Mouse (Mus musculus) liver, postnatal 0 days (tissue): ENCODE results near the gene Myl4. TPM values are rescaled to one million over a fixed set of nuclear protein-coding genes. Genes with fewer than 3 reads are reported as not detected.

ENCODE experiments used
- ATAC-seq: fragments of 200-750 bp; cut with Nextera tagmentation; 2 replicates; pipeline ENCODE4 v1.8.0; 2017; ENCODE audit warnings: mild to moderate bottlenecking, moderate library complexity
- DNase-seq: peaks from one replicate; pipeline ENCODE4 v3.0.0-alpha.2; 2016
- H3K27ac ChIP-seq: fragments of 300-500 bp; sonication (generic); 2 replicates; pipeline ENCODE4 v1.5.1; 2014; ENCODE audit warnings: antibody characterized with exemption, moderate library complexity, mild to moderate bottlenecking, low read depth
- H3K27me3 ChIP-seq: fragments of 300-500 bp; sonication (generic); 2 replicates; pipeline ENCODE4 v1.6.1; 2014; ENCODE audit warnings: low read length, control low read depth, mixed read lengths; ENCODE audit not compliant: insufficient read depth
- H3K36me3 ChIP-seq: fragments of 300-500 bp; sonication (generic); replicated peaks from 2 replicates; pipeline ENCODE4 v1.6.1; 2014; ENCODE audit warnings: mild to moderate bottlenecking, control low read depth, low read length, moderate library complexity, mixed read lengths; ENCODE audit not compliant: insufficient read depth
- H3K4me1 ChIP-seq: fragments of 300-500 bp; sonication (generic); 2 replicates; pipeline ENCODE4 v1.6.1; 2014; ENCODE audit warnings: antibody characterized with exemption, mild to moderate bottlenecking, control low read depth; ENCODE audit not compliant: insufficient read depth
- H3K4me2 ChIP-seq: fragments of 300-500 bp; sonication (generic); 2 replicates; pipeline ENCODE4 v1.6.1; 2014; ENCODE audit warnings: low read depth, mild to moderate bottlenecking, low read length, moderate library complexity, mixed read lengths
- H3K4me3 ChIP-seq: fragments of 300-500 bp; sonication (generic); 2 replicates; pipeline ENCODE4 v1.5.1; 2014; ENCODE audit warnings: low read depth, low read length
- H3K9ac ChIP-seq: fragments of 300-500 bp; sonication (generic); replicated peaks from 2 replicates; pipeline ENCODE4 v1.6.1; 2014; ENCODE audit warnings: mild to moderate bottlenecking, moderate library complexity
- H3K9me3 ChIP-seq: fragments of 300-500 bp; sonication (generic); 2 replicates; pipeline ENCODE4 v1.6.1; 2016; ENCODE audit warnings: mild to moderate bottlenecking, control low read depth, low read length, mixed read lengths
- CTCF ChIP-seq: sonication (generic); IDR thresholded peaks from 2 replicates; pipeline ENCODE4 v1.5.1; 2016; ENCODE audit warnings: antibody characterized with exemption, low read depth
- EP300 ChIP-seq: IDR thresholded peaks from 2 replicates; pipeline ENCODE4 v1.6.1; 2016; ENCODE audit warnings: antibody characterized with exemption, low read depth, mild to moderate bottlenecking
- WGBS: fragments of 180-500 bp; shearing (Covaris S2); extraction: QIAGEN DNeasy Blood & Tissue Kit; methylation state at CpG from one replicate; pipeline ENCODE4 v1.1.7; 2014; ENCODE audit not compliant: insufficient replicate concordance; 5-methylcytosine and 5-hydroxymethylcytosine counted together
- polyA plus RNA-seq: library from polyadenylated mRNA; unstranded; fragments of >200 nt; fragmentation: Nextera tagmentation; extraction: Ambion mirVana; gene quantifications from 2 replicates; pipeline ENCODE4 v1.2.1, GENCODE M21; 2015

The Myl4 gene
- polyA plus RNA-seq, 1 experiment from 2014 or later: 8.3 TPM

DNA sequence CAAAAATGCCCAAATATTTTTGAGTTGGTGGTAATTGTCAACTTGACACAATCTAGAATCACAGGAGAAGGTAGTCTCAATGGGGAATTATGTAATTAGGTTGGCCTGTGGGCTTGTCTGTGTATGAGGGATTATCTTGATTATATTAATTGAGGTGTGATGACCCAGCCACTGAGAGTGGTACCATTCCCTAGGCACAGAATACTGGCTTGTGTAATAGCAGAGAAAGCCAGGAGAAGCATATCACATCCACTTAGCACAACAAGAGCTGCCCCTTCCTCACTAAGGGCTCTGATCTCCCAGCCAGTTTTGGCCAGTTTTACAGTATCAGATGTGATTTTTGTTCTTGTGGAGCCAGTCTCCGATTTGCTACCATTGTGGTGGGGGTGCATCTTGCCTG, 39.1 kb downstream of the Myl4 start:
- TF ChIP-seq CTCF (no peak), EP300 (no peak)
- Histone ChIP-seq H3K27ac (no peak overlapping the region), H3K27me3 (no peaks in the 10 kb centered on the region), H3K4me1 (no peaks in the 10 kb centered on the region), H3K4me3 (no peak overlapping the region), H3K36me3 (no peaks in the 10 kb centered on the region), H3K9me3 (no peaks in the 10 kb centered on the region), H3K4me2 (no peak overlapping the region), H3K9ac (no peak overlapping the region)
- ATAC-seq: no peak
- DNase-seq: no peak
- WGBS: 72% methylated on average over 1 of the region's 1 CpGs

DNA sequence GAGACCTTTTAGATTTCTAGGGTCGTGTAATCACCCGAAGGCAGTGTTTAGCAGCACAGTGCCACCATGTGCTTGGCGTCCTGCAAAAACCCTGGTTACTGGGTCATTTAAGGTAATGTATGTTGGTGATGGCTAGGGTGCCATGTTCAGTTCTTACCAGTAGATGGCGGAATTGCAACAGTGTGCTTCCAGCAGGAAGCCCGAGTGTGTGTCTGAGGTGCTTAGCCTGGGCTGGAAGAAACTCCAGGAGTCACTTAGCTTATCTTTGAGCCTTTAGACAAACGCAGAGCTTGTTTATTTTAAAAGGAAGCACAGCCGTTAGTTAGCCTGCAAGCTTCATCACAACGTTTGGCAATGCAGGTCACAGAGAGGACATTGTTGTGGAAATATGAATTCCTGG, 39.7 kb downstream of the Myl4 start:
- no peak overlapping the region for H3K27ac ChIP-seq
- no peaks in the 10 kb centered on the region for H3K9me3 ChIP-seq
- H3K4me2 ChIP-seq: no peak overlapping the region
- no peaks in the 10 kb centered on the region for H3K27me3 ChIP-seq
- peak; percentile 81 for DNase-seq
- no peaks in the 10 kb centered on the region for H3K36me3 ChIP-seq
- no peak overlapping the region for H3K9ac ChIP-seq
- ATAC-seq: peak; percentile 72
- TF ChIP-seq CTCF (peak; percentile 97), EP300 (peak; percentile 34; the same call in 1 of the 2 replicates)
- under 1% methylated on average over 8 of the region's 8 CpGs for WGBS
- H3K4me1 ChIP-seq: no peaks in the 10 kb centered on the region
- no peak overlapping the region for H3K4me3 ChIP-seq

DNA sequence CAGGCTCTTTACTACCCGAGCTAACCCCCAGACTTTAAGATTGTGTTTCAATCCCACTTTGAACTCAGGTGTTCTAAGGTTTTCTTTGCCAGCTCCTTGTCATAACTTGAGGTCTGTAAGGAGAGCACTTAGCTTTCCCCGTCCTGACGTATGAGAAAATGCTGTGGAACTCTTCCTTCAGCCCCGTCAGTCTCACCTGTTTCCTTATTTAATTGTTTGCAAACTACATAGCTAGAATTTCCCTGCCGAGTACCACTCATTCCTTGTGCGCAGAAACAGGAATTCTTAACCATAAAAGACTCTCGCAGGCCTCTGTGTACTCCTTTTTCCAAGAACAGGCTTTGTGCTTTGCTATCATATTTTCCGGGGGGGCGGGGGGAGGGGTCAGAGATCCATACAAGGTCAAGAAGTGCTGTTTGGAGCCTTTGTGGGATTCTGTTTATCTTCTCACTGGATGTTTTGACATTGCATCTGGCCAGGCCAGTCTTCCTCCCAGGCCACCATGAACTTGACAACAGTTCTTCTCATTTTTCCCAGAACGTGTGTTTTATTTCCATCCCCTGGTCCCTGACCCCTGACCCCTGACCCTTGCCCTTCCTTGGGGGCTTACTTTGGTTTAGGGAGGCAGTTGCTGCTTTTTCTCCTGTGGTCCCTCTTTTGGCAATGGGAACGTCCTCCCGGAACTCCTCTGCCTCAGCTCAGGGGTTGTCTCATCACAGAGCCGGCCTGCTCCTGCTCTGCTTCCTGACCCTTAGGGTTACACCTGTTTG, 41.8 kb downstream of the Myl4 start:
- TF ChIP-seq CTCF: no peak
- TF ChIP-seq EP300: peak; percentile 40; the same call in 1 of the 2 replicates
- ATAC-seq (no peak), DNase-seq (no peak)
- Histone ChIP-seq H3K4me2 (no peak overlapping the region), H3K9ac (no peak overlapping the region), H3K9me3 (no peaks in the 10 kb centered on the region), H3K27me3 (no peaks in the 10 kb centered on the region), H3K4me3 (no peak overlapping the region), H3K4me1 (peaks cover 3% of the 10 kb centered on the region; the same call in 1 of the 2 replicates), H3K36me3 (no peaks in the 10 kb centered on the region), H3K27ac (0 out of 2 replicates have a peak overlapping the region, but pooled peaks have one; percentile 16)
- WGBS: 62% methylated on average over 13 of the region's 13 CpGs

DNA sequence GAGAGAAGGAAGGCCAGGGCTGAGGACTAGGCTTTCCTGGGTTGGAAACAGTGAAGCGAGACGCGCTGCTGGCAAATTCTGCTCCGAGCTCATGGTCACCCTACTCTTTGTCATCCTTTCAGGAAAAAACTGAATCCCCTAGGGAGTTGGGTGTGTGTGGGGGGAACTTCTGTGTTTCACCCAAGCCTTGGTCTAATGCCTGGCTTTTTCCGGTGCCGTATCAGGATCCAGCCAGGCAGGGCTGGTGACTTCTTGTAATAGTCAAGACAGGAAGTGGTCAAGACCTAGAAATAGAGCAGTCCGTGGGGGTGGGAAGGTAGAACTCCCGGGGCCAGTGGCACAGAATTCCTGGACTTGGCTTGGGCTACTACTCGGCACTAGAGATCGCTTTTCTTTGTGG, 45.9 kb downstream of the Myl4 start:
- no peaks in the 10 kb centered on the region for H3K36me3 ChIP-seq

DNA sequence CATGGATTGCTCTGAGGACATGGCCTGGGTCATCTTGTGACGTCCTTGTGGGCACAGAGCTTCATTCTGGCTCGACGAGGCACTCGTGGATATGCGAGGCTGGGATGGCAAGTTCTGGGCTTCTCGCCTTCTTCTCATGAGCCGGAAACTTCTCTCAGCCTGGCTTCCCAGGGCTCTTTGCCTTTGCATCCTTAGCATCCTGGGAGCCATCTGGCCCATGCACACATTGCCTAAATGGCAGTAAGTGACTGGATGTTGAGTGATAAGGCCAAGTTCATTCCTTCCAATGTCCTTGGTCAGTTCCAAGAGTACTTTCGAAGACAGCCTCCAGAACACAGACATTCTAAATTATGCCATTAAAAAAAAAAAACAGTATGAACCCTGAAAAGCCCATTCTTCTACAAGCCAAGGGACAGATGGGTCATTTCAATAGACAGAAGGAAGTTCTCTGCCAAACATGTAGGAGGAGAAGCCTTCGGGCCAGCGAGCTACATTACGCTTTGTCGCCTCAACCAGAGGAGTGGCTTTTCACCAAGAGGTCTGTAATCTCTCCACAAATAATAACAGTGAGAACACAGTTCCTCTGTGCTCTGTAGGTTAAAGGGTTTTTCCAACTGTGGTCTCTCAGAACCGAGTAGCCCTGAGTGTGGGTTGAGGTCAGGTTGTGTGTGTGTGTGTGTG, 48.9 kb downstream of the Myl4 start:
- H3K4me3 ChIP-seq: no peak overlapping the region
- DNase-seq (no peak), ATAC-seq (no peak)
- no peak overlapping the region for H3K4me2 ChIP-seq
- TF ChIP-seq CTCF (no peak), EP300 (no peak)
- H3K36me3 ChIP-seq: no peaks in the 10 kb centered on the region
- no peaks in the 10 kb centered on the region for H3K9me3 ChIP-seq
- no peak overlapping the region for H3K9ac ChIP-seq
- no peak overlapping the region for H3K27ac ChIP-seq
- H3K27me3 ChIP-seq: no peaks in the 10 kb centered on the region
- 72% methylated on average over 13 of the region's 13 CpGs for WGBS
- H3K4me1 ChIP-seq: peaks cover 3% of the 10 kb centered on the region; the same call in 1 of the 2 replicates

More for the DNA sequence above, 45.9 kb downstream of the Myl4 start:
- Histone ChIP-seq H3K4me3 (no peak overlapping the region), H3K9me3 (no peaks in the 10 kb centered on the region), H3K4me2 (no peak overlapping the region), H3K9ac (no peak overlapping the region), H3K27ac (no peak overlapping the region), H3K27me3 (no peaks in the 10 kb centered on the region), H3K4me1 (peaks cover 3% of the 10 kb centered on the region; the same call in 1 of the 2 replicates)
- TF ChIP-seq CTCF (no peak), EP300 (peak; percentile 66)
- WGBS: 37% methylated on average over 10 of the region's 10 CpGs
- DNase-seq: no peak
- peak; percentile 44; the same call in 1 of the 2 replicates for ATAC-seq

DNA sequence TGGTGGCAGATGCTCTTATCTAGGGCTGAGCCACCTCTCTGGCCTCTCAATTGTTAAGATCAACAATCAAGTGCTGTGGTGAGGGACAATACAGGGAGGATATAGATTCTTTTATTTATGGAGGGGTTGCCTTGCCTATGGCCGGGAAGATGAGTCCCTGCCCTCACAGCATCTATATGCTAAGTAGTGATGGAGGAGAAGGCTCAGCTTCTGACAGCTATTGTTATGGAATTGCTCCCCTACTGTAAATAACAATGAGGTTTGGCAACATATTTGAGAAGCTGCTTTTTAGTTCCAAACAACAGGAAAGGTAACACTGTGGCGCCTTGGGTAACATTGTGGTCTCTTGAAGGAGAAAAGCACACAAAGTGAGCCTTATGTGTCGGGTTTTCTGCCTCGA, 50.2 kb downstream of the Myl4 start:
- Histone ChIP-seq H3K9ac (no peak overlapping the region), H3K9me3 (no peaks in the 10 kb centered on the region), H3K27ac (no peak overlapping the region), H3K4me1 (peaks cover 3% of the 10 kb centered on the region; the same call in 1 of the 2 replicates), H3K36me3 (no peaks in the 10 kb centered on the region), H3K4me2 (no peak overlapping the region), H3K27me3 (no peaks in the 10 kb centered on the region), H3K4me3 (no peak overlapping the region)
- 69% methylated on average over 4 of the region's 4 CpGs for WGBS
- TF ChIP-seq EP300 (no peak), CTCF (no peak)
- ATAC-seq (no peak), DNase-seq (no peak)
